23 mouse cellular contexts compared by ENCODE assay signal in genomic region chr6:100453401-100453800, GRCm38 (mm10).
DNase-seq lines count a peak whose midpoint lies in the region; ATAC-seq and TF ChIP-seq lines count a peak whose summit lies in the region.
"Had no signal": no experiment of that assay in that cellular context is flagged by ENCODE, and none has a peak within 500 bp of the region (broad histone marks: within the 10 kb centered on the region; RNA-seq: fewer than 3 reads in every experiment).

No protein-coding gene starts in this region.

- H3K4me1 ChIP-seq in intestine, postnatal 0 days (replicated peaks; ENCODE audit: control insufficient read depth, insufficient read depth, low read length) = no peaks in the 10 kb centered on the region
- H3K4me1 ChIP-seq in intestine, embryonic 15.5 days (replicated peaks) = no peaks in the 10 kb centered on the region
- no peaks in the 10 kb centered on the region; the same call in 1 of the 2 replicates for H3K4me1 ChIP-seq in midbrain, embryonic 11.5 days (ENCODE audit: control insufficient read depth, insufficient read depth, low read length)
- H3K4me1 ChIP-seq in midbrain, postnatal 0 days (ENCODE audit: insufficient read depth, low read length) = no peaks in the 10 kb centered on the region
- H3K4me1 ChIP-seq: forebrain, embryonic 13.5 days; forebrain, embryonic 15.5 days had no signal

- H3K9ac ChIP-seq in intestine, postnatal 0 days (ENCODE audit: low read depth, low read length) = no peak overlapping the region
- no peak overlapping the region for H3K9ac ChIP-seq in intestine, embryonic 15.5 days
- H3K9ac ChIP-seq in midbrain, embryonic 11.5 days (ENCODE audit: low read length) = no peak overlapping the region
- no peak overlapping the region for H3K9ac ChIP-seq in midbrain, postnatal 0 days (replicated peaks; ENCODE audit: low read length, poor library complexity, severe bottlenecking)
- H3K9ac ChIP-seq: embryonic facial prominence, embryonic 12.5 days; forebrain, embryonic 13.5 days; forebrain, embryonic 15.5 days; forebrain, postnatal 0 days had no signal

- no peaks in the 10 kb centered on the region; the same call in 1 of the 2 replicates for H3K36me3 ChIP-seq in intestine, postnatal 0 days (ENCODE audit: control insufficient read depth, insufficient read depth)
- no peaks in the 10 kb centered on the region for H3K36me3 ChIP-seq in intestine, embryonic 15.5 days
- no peaks in the 10 kb centered on the region for H3K36me3 ChIP-seq in midbrain, embryonic 11.5 days (ENCODE audit: control insufficient read depth, insufficient read depth, low read length)
- H3K36me3 ChIP-seq in midbrain, postnatal 0 days (ENCODE audit: insufficient read depth, low read length) = no peaks in the 10 kb centered on the region; the same call in 1 of the 2 replicates
- H3K36me3 ChIP-seq: embryonic facial prominence, embryonic 10.5 days; embryonic facial prominence, embryonic 12.5 days; forebrain, embryonic 15.5 days; G1E had no signal

- H3K4me2 ChIP-seq in intestine, postnatal 0 days (replicated peaks; ENCODE audit: low read depth) = no peak overlapping the region
- no peak overlapping the region for H3K4me2 ChIP-seq in intestine, embryonic 15.5 days (replicated peaks)
- H3K4me2 ChIP-seq in midbrain, embryonic 11.5 days = no peak overlapping the region
- no peak overlapping the region for H3K4me2 ChIP-seq in midbrain, postnatal 0 days (ENCODE audit: low read depth, low read length, poor library complexity, severe bottlenecking)
- H3K4me2 ChIP-seq: embryonic facial prominence, embryonic 12.5 days; forebrain, embryonic 13.5 days; forebrain, embryonic 15.5 days had no signal

- 89% methylated on average over 3 of the region's 3 CpGs for WGBS in intestine, postnatal 0 days
- WGBS in intestine, embryonic 15.5 days = 88% methylated on average over 3 of the region's 3 CpGs
- 91% methylated on average over 3 of the region's 3 CpGs for WGBS in midbrain, embryonic 11.5 days
- 88% methylated on average over 3 of the region's 3 CpGs for WGBS in midbrain, postnatal 0 days

- TF ChIP-seq CTCF in intestine, postnatal 0 days (IDR thresholded peaks at IDR 0.05; ENCODE audit: low read depth) = peak; percentile 3; the same call in 1 of the 2 replicates
- TF ChIP-seq CTCF in midbrain, postnatal 0 days (IDR thresholded peaks at IDR 0.05) = no peak

- H3K27me3 ChIP-seq in intestine, postnatal 0 days (replicated peaks; ENCODE audit: control insufficient read depth, insufficient read depth, low read length) = no peaks in the 10 kb centered on the region
- H3K27me3 ChIP-seq in intestine, embryonic 15.5 days (replicated peaks) = no peaks in the 10 kb centered on the region
- no peaks in the 10 kb centered on the region for H3K27me3 ChIP-seq in midbrain, embryonic 11.5 days (ENCODE audit: control insufficient read depth, insufficient read depth, low read length)
- H3K27me3 ChIP-seq in midbrain, postnatal 0 days (ENCODE audit: insufficient read depth, low read length) = no peaks in the 10 kb centered on the region
- H3K27me3 ChIP-seq: embryonic facial prominence, embryonic 12.5 days; forebrain, embryonic 13.5 days; forebrain, embryonic 15.5 days; Patski had no signal

- H3K9me3 ChIP-seq in intestine, postnatal 0 days (ENCODE audit: control insufficient read depth) = 0 out of 2 replicates have a peak, but pooled peaks cover 3% of the 10 kb centered on the region
- H3K9me3 ChIP-seq in intestine, embryonic 15.5 days = no peaks in the 10 kb centered on the region
- H3K9me3 ChIP-seq in midbrain, embryonic 11.5 days (ENCODE audit: control insufficient read depth, low read length) = peaks cover 4% of the 10 kb centered on the region; the same call in 1 of the 2 replicates
- H3K9me3 ChIP-seq in midbrain, postnatal 0 days (ENCODE audit: low read length) = no peaks in the 10 kb centered on the region
- H3K9me3 ChIP-seq: forebrain, embryonic 15.5 days had no signal

- peak; percentile 65 for DNase-seq in midbrain, embryonic 11.5 days (ENCODE audit: low spot score, missing footprints)
- no peak for DNase-seq in midbrain, postnatal 0 days (ENCODE audit: low spot score)
- DNase-seq in R1 (ENCODE audit: low read depth, low spot score) = peak; percentile 57
- no peak for DNase-seq in adrenal gland, postnatal 10 days
- no peak for DNase-seq in adrenal gland, adult (ENCODE audit: inconsistent age in 2 of 2, low spot score in 1 of 2)
- DNase-seq: adrenal gland, adult 2 months; adrenal gland, postnatal 14 days; adrenal gland, postnatal 36 days; cerebellum, adult 11-12 months; cerebellum, adult 2 months; cerebellum, adult 9-10 months; cerebellum, postnatal 10 days; cerebellum, postnatal 25 days; forebrain, postnatal 0 days had no signal

- no peak overlapping the region for H3K27ac ChIP-seq in intestine, postnatal 0 days (ENCODE audit: low read depth, low read length)
- no peak overlapping the region for H3K27ac ChIP-seq in intestine, embryonic 15.5 days
- H3K27ac ChIP-seq in midbrain, embryonic 11.5 days (ENCODE audit: low read depth, low read length) = no peak overlapping the region
- no peak overlapping the region for H3K27ac ChIP-seq in midbrain, postnatal 0 days (ENCODE audit: low read depth, low read length)
- H3K27ac ChIP-seq: embryonic facial prominence, embryonic 10.5 days; embryonic facial prominence, embryonic 12.5 days; forebrain, embryonic 13.5 days; forebrain, embryonic 15.5 days had no signal

- ATAC-seq in intestine, postnatal 0 days = no peak
- no peak for ATAC-seq in intestine, embryonic 15.5 days
- no peak for ATAC-seq in midbrain, embryonic 11.5 days (ENCODE audit: low FRiP score)
- no peak for ATAC-seq in midbrain, postnatal 0 days (ENCODE audit: low FRiP score)
- ATAC-seq: activated CD4-positive, CD25-positive, alpha-beta regulatory T cell, adult 4 months; forebrain, embryonic 13.5 days; forebrain, embryonic 15.5 days; forebrain, postnatal 0 days; Patski had no signal

- no peak overlapping the region for H3K4me3 ChIP-seq in intestine, postnatal 0 days (ENCODE audit: low read depth, low read length)
- no peak overlapping the region for H3K4me3 ChIP-seq in intestine, embryonic 15.5 days (replicated peaks)
- H3K4me3 ChIP-seq in midbrain, embryonic 11.5 days (ENCODE audit: low read depth, low read length) = no peak overlapping the region
- H3K4me3 ChIP-seq in midbrain, postnatal 0 days (ENCODE audit: low read depth, low read length) = no peak overlapping the region
- H3K4me3 ChIP-seq: embryonic facial prominence, embryonic 10.5 days; embryonic facial prominence, embryonic 12.5 days; forebrain, embryonic 13.5 days; forebrain, embryonic 15.5 days had no signal

Comparison
In these comparisons a context has a peak if more than half of its experiments do, and no peak if none do; other contexts are left out.
1. DNase-seq: peak in midbrain, embryonic 11.5 days (single experiment) and R1 (single experiment); none in midbrain, postnatal 0 days (single experiment), adrenal gland, postnatal 10 days (single experiment) and adrenal gland, adult (0 of 2).